Mouse (Mus musculus) kidney, adult 11 months (tissue): ENCODE measurements at regions not wholly inside any gene's neighbourhood (a gene's known extent, or its start where the extent isn't known, plus 50 kb on each side); places are given as distances from the start of the nearest gene placed in this dataset.

ENCODE experiments used
- DNase-seq: peaks from one replicate; pipeline ENCODE4 v3.0.0; 2022

DNA sequence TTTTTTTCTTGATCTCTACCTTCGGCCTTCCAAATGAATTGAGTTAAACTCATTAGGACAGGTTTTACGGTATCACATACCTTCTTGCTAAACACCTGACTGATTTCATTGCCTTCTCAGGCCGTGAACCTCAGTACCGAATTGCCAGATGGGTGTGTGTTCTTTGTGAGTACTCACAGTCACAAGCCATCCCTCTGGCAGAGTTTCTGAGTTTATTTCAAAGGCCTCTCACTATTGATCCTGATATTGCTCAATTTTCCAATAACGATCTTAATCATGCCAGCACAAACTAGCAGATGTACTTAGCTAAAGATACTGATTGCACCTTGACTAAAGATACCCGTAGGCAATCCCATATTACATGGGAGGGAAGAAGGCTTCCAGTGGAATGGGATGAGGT, 178.4 kb upstream of the Egln3 start:
- DNase-seq: no peak

GRCm38 (mm10) chr12:54380322-54380721, 176.7 kb upstream of the Egln3 start:
- no peak for DNase-seq

DNA sequence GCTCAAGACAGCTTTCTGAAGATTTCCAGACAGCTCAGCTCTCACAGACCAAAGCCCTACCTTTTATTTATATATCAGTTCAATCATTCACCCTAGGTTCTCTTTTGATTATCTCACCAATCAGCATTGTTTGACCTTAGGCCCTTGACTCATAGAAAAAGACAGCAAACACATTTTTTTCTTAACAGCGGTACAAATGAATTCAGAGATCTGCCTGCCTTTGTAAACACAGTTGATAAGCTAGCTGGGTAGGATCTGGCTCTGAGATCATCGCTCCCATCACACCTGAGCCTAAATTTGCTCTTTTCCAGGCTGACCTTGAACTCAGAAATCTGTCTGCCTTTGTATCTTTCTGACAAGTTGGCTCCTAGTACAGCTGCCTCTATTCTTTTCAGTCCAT, 174.9 kb upstream of the Egln3 start:
- no peak for DNase-seq

DNA sequence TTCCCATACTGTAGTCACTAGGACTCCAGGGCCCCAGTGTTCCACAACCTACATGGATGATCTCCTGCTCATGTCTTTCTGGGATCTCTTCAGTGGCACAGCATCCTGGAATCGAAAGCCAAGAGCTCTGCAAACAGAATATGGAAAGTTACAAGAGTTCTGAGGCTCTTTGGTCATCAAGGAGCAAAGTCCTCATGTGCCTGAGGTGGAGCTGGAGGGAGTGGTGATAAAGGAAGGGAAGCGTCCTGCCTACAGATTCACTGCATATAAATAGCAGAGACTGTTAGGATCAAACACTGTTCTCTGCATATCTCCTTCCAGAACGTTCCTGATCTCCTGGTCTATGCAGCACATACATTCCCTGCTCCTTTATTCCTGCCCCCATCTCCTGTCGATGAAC, 170.4 kb upstream of the Egln3 start:
- DNase-seq: no peak

DNA sequence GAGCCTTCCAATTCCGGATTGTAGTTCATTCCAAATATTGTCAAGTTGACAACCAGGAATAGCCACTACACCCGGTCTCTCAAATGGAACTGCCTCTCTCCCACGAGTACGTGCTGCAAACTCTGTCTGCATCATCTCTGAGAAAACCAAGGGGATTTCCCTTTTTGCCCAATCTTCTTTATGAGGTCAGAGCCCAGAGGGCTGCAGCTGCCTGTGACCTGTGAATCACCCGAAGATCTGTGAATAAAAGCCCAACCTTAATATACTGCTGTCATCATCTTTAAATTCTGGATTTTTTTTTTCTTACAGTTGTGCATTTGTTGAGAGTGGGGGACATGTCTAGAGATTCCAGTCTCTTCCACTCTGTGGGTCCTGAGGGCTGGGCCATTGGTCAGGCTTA, 165.6 kb upstream of the Egln3 start:
- DNase-seq: no peak

- peak; percentile 3 for DNase-seq
Measured at GRCm38 (mm10) chr12:54364381-54365095, 160.9 kb upstream of the Egln3 start.

- no peak for DNase-seq
Measured at GRCm38 (mm10) chr12:54361762-54362161, 158.1 kb upstream of the Egln3 start.

- peak; percentile 30 for DNase-seq
Measured at GRCm38 (mm10) chr12:54354187-54354586, 150.5 kb upstream of the Egln3 start.

GRCm38 (mm10) chr12:54353694-54354093, 150.0 kb upstream of the Egln3 start:
- DNase-seq: peak; percentile 25

- DNase-seq: peak; percentile 10
Measured at GRCm38 (mm10) chr12:54352963-54353606, 149.4 kb upstream of the Egln3 start.

DNA sequence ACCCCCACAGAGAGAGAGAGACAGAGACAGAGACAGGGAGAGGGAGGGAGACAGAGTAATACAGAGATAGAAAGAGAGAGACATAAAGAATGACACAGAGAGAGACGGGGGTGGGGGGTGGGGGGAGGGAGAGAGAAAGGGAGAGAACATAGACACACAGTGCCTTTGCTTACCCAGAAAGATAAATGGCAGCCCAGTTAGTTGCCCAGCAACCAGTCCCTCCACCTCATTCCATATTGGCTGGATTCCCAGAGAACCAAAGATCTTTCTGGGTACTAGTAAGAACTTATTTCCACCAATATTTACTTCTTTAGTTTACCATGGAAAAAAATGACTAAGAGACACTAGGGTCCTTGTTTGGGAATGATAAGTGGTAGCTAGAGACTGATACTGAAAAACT, 146.6 kb upstream of the Egln3 start:
- DNase-seq: no peak

- DNase-seq: no peak
Measured at GRCm38 (mm10) chr12:54349403-54349802, 145.7 kb upstream of the Egln3 start.

DNA sequence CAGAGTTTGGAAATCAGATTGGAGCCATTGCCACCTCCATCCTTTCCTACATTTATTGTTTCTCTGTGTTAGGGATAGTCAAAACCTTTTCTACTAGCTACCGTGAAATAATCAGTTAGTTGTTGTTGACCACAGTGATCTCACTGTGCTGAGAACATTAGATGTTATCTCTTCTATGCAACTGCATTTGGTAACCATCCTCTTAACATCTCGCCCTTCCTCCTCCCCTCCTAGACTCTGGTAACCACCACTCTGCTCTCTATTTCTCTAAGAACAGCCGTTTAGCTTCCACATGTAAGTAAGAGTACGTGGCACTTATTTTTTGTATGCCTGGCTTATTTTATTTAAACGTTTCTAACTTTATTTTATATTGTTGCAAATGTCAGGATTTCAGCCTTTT, 139.8 kb upstream of the Egln3 start:
- no peak for DNase-seq

DNA sequence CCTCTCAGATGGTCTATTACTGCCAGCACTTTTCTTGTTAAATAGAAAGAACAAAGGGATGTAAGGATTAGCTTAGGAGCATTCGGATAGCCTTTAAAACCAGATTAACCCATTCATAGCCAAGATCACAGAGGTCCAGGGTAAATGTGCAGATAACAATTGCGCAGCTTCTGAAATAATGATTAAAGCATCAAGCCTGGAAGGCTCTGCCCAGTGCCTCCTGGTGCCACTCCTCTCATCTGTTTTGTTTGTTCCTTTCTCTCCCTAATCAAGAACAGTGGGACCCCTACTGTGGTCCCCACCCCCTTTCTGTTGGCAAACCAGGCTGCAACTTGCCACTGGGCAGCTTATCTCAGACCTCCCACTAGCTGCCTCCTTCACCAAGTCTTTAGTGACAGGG, 131.8 kb upstream of the Egln3 start:
- no peak for DNase-seq

DNA sequence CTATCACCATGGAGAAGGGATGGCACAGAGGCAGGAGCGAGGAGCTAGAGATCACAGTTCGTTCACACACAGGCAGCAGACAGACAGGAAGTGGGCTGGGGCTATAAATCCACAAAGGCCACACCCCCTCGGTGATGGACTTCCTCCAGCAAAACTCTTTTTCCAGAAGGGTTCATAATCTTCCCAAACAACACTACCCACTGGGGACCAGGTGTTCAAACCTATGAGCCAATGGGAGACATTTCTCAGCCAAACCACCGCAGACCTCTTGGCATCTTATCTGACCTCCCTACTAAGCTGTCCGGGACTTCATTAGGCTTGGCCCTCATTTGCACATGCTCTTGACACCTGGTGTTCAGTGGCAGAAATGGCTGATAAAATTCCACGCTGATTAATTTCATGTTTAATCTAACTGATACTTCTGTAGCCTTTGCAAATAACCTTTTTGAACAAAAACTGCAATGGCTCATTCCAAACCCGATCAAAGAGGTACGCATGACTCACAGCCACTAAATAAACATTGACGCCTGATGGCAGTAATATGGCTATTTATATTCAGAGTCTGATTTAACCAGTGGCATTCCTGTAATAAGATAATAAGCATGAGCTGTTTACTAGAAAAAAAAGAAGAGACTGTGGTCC, 131.0 kb upstream of the Egln3 start:
- no peak for DNase-seq

- no peak for DNase-seq
Measured at GRCm38 (mm10) chr12:54333632-54334321, 130.1 kb upstream of the Egln3 start.

GRCm38 (mm10) chr12:54327483-54327882, 123.8 kb upstream of the Egln3 start:
- DNase-seq: no peak

GRCm38 (mm10) chr12:54326571-54326970, 122.9 kb upstream of the Egln3 start:
- DNase-seq: no peak

- no peak for DNase-seq
Measured at GRCm38 (mm10) chr12:54320533-54320932, 116.9 kb upstream of the Egln3 start.

GRCm38 (mm10) chr12:54316980-54317471, 113.4 kb upstream of the Egln3 start:
- DNase-seq: no peak

DNA sequence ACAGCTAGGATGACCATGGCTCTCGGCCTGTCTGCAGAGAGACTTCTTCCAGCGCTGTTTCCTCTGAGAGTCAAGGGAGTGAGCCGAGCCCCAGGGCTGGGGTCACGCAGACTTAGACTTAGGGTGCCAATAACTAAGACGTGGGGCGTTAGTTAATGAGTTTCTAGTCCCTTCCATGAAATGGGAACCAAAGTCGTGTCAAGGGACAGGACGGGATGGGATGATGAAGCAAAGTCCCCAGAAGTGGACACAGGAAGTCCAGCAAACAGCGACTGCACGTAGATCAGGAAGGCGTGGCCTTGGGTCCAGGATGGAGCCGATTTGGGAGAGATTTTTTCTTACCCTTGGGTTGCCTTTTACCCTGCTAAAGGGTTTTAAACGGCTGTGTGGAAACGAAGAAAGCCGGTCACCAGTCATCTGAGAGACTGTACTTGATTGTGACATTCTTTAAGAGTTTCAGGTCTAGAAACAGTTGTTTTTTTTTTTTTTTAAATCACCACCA, 112.5 kb upstream of the Egln3 start:
- DNase-seq: no peak

DNA sequence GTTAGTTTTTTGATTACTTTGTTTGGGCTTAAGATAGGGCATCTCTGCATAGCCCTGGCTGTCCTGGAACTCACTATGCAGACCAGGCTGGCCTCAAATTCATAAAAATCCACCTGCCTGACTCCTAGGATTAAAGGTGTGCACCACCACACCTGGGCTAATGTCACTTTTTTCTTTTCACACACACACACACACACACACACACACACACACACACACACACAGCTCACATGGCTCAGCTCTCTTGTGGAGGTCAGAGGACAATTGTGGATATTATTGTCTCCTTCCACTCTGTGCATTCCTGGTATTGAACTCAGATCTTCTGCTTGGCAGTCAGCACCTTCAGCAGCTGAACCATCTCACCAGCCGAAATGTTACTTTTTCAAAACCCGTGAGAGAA, 110.5 kb upstream of the Egln3 start:
- no peak for DNase-seq

DNA sequence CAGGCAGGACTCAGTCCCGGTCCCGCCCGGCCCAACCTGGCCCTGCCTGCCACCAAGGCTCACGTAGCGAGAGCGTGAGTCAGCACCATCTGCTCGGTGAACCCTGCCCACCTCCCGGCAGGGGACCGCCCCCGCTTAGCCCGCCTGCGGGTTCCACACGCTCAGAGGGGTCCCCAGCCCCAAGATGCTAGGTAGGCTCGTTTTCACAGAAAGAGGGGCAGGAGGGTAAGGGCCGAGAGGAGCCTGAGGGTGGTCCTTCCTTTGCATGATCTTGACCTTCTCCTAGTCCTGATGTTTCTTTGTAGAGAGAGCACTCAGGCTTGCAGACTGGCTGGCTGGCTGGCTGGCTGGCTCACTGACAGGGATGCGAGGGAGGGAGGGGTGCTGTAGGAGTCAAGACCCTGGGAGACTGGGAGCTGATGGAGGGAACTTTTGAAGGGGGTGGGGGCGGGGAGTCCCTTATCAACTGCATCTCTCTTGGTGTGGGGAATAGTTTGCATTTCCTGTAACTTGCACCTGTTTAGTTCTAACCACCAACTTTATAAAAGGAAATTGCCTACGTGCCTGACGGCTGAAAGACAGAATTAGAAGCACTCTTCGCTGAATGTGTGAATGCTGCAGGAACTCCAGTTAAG, 109.7 kb upstream of the Egln3 start:
- DNase-seq: peak; percentile 92
